Mouse (Mus musculus): ENCODE results near the gene Gm5861.

Gm5861 gene

GRCm38 (mm10) chr5:11182772-11183171 lies at the start of gene Gm5861:
Gene Gm5861 (plus strand): TSS chr5:11183072.
- in situ Hi-C loops (cut with MboI, MseI) = loop anchor here (5.0 to 25.0 kb wide), 5 partner anchors 70 to 405 kb away; partner anchors contain the start of genes Gm8857 (in 2 of the 2), Gm8871 (in 2 of the 2) and Gm6460 (in 1 of the 2)

- in situ Hi-C loops (cut with MboI, MseI) = loop anchor here (5.0 to 10.0 kb wide), 6 partner anchors 91 to 789 kb away; partner anchors contain the start of gene Gm8922 (in 1 of the 2)
Observed at GRCm38 (mm10) chr5:11138031-11138430, 44.8 kb upstream of the Gm5861 start.
